Mouse (Mus musculus): ENCODE data around the gene Macrod2.

The Macrod2 gene

DNA sequence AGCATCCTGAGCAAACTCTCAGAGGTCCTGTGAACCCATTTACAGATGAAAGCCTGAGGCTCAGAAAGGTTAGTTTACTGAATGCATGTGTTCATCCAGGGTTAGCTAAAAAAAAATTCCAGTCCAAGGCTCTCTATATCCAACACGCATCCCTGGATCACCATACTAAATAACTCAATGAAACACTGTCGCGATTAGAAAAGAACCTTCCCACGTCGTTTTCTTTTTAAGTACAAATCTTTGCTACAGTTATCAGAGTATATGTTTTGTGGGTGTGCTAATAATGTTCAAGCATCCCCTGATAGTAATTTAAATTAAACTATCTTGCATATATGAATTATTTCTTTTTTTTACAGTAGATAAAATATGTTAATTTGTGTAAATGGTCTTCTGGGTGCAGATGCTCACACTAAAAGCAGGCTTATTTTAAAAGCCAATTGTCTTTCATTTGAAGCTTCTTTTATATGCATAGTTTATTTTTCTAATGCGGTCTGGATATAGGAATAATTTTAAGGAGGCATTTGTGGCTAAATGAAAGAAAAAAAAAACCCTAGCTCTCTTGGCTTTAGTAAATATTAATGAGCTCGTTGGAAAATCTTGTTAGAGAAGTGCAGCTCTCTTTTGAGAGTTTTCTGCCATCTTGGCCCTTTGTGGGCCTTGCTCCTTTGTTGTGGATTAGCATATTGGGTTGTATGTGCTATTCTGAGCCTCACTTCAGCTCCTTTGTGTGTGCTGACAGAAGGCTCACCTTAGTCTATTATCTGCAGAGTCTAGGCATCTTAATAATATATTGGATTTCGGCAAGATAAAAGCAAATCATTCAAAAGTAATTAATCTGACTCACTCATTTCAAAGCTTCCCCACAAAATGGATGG lies 679.1 kb downstream of the Macrod2 start:
- DNase-seq (ENCODE audit: low spot score): no peak

GRCm38 (mm10) chr2:141078221-141078620 lies 683.1 kb downstream of the Macrod2 start:
- DNase-seq (ENCODE audit: low spot score): no peak

- DNase-seq (ENCODE audit: low spot score): no peak
These were observed 696.2 kb downstream of the Macrod2 start for GRCm38 (mm10) chr2:141091320-141091719.

GRCm38 (mm10) chr2:141117579-141117978 lies 722.5 kb downstream of the Macrod2 start:
- no peak for DNase-seq (ENCODE audit: low spot score)

GRCm38 (mm10) chr2:141123875-141124274 lies 728.8 kb downstream of the Macrod2 start:
- no peak for DNase-seq (ENCODE audit: low spot score)

GRCm38 (mm10) chr2:141125638-141126037 lies 730.5 kb downstream of the Macrod2 start:
- DNase-seq (ENCODE audit: low spot score): no peak

DNA sequence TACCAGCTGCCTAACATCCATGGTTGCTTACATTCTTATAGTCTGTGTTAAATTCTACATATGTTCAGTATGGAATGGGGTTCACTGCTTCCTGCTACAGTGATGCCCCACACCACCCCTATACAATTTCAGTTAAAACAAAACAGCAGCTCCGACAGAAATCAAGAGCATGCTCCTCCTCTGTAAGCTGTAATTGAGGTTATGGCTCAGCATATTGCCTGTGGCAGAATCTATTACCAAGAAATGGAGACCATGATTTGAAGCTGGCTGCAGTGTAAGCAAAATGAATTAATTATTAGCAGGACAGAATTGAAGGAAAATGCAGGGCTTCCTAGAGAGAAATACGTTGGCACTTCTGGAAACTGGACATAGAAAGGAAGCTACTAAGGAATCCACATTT lies 747.2 kb downstream of the Macrod2 start:
- no peak for DNase-seq (ENCODE audit: low spot score)

DNA sequence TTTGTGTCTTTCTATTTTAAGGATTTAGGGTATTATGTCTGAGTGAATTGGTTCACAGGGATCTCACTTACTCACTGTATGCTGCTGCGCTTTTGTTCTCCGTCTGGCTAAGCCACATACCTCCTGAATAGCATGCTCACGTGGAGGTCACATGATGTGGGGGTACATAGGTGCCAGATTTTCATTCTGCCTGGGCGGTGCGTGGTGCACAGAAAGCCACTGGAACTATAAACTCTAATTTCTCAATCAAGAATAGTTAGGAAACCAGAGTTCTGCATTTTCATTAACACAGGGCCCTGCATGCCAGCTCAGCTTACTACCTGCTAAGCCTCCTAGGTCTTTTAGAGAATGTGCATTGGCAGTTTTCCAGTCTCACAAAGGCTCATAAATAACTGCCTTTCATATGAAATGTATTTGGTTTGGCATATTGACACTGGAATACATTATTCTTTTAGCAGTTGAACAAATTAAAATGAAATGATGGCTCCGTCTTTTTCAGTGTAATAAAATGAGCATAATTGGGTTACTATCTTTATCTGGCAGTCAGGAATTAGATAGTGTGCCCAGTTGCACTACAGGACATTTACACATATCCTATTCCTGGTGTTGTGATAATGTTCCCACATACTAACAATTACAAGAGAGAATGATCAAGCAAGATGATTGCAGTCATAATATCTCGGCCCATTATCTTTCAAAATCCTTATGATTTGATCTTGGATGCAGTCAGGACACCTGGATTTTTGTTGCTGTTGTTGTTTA lies 757.1 kb downstream of the Macrod2 start:
- DNase-seq (ENCODE audit: low spot score): no peak

DNA sequence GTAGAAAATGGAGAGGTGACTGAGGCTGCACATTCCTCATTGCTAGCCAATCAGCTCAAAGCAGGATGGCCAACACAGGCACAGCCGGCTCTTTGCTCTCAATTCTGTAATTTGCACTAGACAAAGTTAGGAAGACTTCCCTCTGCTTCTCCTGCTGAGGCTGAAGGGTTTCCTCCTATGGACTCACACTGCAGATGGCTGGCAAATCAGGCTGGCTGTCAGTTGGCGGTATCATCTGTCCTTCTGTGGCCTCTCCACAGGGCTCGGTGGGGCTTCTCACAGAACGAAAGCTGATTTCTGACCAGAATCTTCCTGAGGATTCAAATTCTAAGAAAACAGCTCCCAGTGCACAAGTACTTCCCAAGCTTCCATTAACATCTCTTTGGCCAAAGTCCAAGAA lies 760.9 kb downstream of the Macrod2 start:
- DNase-seq (ENCODE audit: low spot score): no peak

DNA sequence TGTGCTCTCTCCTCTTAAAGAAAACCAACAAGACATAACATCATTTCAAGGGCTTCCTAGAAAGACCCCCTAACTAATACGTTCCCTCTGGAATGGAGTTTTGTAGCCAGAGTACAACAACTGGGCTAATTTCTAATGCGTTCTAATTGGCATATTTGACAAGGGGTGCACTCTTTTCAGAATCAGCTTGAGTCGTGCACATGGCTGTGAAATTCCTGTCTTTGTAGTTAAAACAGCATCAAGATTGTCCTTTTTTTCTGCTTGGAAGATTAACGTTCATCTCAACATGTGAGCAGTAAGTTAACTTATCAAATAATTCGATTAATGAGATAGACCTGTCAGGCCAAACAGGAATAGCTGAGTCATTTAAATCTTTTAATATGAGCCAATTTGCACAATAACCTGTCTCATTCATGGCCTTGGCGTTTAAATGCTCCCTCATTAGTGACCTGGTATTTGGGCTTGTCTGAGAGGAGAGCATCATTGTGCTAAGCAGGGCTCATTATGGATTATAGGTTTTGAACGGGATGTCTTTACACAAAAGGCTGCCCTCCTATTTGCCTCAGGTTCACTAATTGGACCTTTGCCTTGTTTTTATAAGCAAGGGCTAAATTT lies 762.0 kb downstream of the Macrod2 start:
- DNase-seq (ENCODE audit: low spot score): no peak

DNA sequence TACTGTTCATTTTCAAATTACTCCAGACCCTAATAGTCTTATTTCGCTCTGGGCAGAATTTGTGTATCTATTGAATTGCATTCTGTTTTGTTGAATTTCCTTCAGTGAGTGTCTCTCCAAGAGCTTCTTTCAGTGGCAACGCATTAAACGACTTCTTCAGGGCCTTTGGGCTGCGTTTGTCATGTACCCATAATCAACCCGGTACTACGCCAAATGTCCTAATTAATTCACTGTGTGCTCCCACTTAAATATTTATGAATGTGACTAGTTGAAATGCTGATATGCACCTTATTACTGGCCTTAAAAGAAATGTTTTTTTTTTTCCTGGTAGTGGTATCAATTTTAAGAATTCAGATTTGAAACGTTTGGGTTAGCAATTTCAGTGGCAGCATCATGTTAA lies 763.1 kb downstream of the Macrod2 start:
- DNase-seq (ENCODE audit: low spot score): no peak

DNA sequence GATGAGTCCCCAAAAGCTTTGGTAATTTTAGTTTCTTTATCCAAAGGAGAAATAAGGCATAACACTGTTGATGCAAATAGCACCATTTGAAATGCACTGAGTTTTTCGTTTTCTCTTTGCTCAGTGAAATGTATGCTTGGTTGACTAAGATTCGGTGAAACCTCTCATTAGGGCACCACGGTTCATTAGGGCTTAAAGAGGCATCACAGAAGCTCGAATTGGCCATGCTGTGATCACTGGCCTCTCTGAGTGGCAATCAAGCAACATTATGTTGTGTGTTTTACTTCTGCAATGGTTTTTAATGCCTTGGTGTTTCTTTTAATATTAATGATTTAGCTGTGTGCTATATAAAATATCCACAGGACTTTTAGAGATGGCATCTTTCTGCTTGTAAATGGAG lies 768.8 kb downstream of the Macrod2 start:
- no peak for DNase-seq (ENCODE audit: low spot score)

GRCm38 (mm10) chr2:141169586-141169985 lies 774.5 kb downstream of the Macrod2 start:
- DNase-seq (ENCODE audit: low spot score): no peak

GRCm38 (mm10) chr2:141173167-141173566 lies 778.1 kb downstream of the Macrod2 start:
- no peak for DNase-seq (ENCODE audit: low spot score)

- DNase-seq (ENCODE audit: low spot score): no peak
These were observed 778.5 kb downstream of the Macrod2 start for GRCm38 (mm10) chr2:141173607-141174006.

DNA sequence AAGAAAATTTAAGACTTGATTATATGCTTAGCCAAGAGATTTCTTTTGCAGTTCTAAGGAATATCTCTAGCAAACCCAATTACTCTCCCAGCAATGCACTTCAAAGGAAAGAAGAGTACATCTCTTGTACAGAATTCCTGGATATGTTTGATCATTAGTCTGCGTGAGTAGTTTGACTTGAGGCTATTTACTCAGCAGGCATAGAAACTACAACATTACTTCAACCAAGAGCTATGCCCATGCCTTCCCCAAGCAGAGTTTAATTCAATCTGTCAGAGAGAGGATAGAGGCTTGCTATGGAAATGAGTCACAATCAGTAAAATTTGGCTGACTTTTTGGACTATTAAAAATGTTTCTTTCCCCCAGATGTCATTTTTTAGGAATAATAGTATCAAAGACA lies 785.5 kb downstream of the Macrod2 start:
- no peak for DNase-seq (ENCODE audit: low spot score)

DNA sequence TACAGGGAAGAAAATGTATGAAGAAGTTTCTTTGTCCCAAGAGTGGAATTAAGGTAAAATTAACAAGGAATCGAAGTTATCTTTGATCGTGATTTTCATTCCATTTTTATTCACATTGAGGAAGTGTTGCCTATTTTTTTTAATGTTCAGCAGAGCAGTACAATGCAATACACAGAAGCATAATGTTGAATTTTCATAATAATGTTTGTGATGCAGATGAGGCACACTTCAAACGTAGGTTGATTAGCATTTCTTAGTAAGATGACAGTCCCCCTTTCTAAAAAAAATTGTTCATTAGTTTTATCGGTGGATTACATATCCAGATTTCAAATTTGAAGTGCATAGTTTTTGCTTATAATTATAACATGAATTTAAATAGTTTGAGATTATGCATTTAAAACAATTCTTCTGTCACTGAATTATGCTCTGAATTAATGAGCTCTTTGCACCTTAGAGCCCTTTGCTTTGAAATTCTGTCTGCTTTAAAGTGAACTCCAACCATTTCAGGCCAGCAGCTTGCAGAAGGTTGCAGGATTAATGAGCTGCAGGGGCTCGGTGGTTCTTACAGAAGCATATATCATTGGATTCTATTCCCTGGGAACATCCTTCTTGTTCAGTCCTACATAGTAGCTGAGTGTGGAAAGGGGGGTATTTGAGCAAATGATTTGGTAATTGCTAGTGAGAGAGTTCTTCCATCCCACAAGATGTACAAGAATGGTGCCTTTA lies 787.1 kb downstream of the Macrod2 start:
- no peak for DNase-seq (ENCODE audit: low spot score)

GRCm38 (mm10) chr2:141194476-141194875 lies 799.4 kb downstream of the Macrod2 start:
- DNase-seq (ENCODE audit: low spot score): no peak

DNA sequence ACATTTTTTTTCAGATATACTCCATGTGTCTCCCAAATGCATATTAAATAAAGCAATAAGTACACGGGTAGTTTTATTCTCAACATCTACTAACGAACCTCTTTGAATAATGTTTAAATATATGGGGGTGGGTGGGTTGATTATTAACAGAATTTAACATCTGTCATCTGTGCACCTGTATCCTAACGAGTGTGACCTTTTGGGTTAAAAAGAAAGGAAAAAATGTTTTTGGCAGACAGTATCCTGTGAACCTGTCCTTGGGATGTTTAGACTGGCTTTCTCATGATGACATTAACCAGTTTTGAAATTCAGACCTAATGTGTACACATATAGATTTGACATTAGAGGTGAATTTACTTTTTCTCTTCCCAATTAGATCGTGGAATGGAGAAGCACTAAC lies 805.4 kb downstream of the Macrod2 start:
- DNase-seq (ENCODE audit: low spot score): no peak

GRCm38 (mm10) chr2:141201303-141202014 lies 806.4 kb downstream of the Macrod2 start:
- no peak for DNase-seq (ENCODE audit: low spot score)

DNA sequence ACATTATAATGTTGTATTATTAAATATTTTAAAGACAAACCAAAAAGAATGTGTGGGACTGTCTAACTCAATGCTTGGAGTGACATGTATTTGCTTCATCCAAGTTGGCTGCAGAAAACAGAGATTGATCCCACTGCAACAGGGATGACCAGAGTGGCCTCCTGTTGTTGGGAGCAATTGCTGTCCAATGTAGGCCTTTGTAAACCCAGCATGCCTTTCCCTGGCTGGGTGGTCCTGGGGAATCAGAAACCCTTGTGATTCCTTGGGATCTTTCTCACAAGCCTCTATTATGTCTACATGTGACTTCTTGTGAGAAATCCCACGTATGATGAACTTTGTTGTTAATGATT lies 806.9 kb downstream of the Macrod2 start:
- DNase-seq (ENCODE audit: low spot score): no peak

- no peak for DNase-seq (ENCODE audit: low spot score)
These were observed 816.2 kb downstream of the Macrod2 start for GRCm38 (mm10) chr2:141211346-141211745.

All from urinary bladder, postnatal 10 days (tissue).